Mouse (Mus musculus) embryonic facial prominence, embryonic 10.5 days (tissue): ENCODE results near the gene Clptm1l. TPM values are rescaled to one million over a fixed set of nuclear protein-coding genes. Genes with fewer than 3 reads are reported as not detected.

Source experiments
- DNase-seq: peaks from one replicate; pipeline ENCODE4 v3.0.0-alpha.2; 2017; ENCODE audit warnings: low spot score
- H3K27ac ChIP-seq: fragments of 300-500 bp; sonication (generic); replicated peaks from 2 replicates; pipeline ENCODE4 v1.5.1; 2016; ENCODE audit warnings: mild to moderate bottlenecking
- H3K27me3 ChIP-seq: fragments of 300-500 bp; sonication (generic); replicated peaks from 2 replicates; pipeline ENCODE4 v1.6.1; 2016; ENCODE audit warnings: low read depth, mild to moderate bottlenecking; ENCODE audit not compliant: poor library complexity, severe bottlenecking
- H3K36me3 ChIP-seq: fragments of 300-500 bp; sonication (generic); replicated peaks from 2 replicates; pipeline ENCODE4 v1.6.1; 2016; ENCODE audit warnings: mild to moderate bottlenecking, moderate library complexity
- H3K4me1 ChIP-seq: fragments of 300-500 bp; sonication (generic); 2 replicates; pipeline ENCODE4 v1.6.1; 2016
- H3K4me3 ChIP-seq: fragments of 300-500 bp; sonication (generic); 2 replicates; pipeline ENCODE4 v1.5.1; 2016; ENCODE audit warnings: mild to moderate bottlenecking, moderate library complexity
- H3K9me3 ChIP-seq: fragments of 300-500 bp; sonication (generic); 2 replicates; pipeline ENCODE4 v1.6.1; 2016; ENCODE audit warnings: mild to moderate bottlenecking
- WGBS: fragments of 180-500 bp; shearing (Covaris S2); methylation state at CpG from one replicate; pipeline ENCODE4 v1.1.7; 2016; 5-methylcytosine and 5-hydroxymethylcytosine counted together
- polyA plus RNA-seq: library from polyadenylated mRNA; unstranded; fragments of >200 nt; fragmentation: Nextera tagmentation; extraction: Ambion mirVana; gene quantifications from 2 replicates; pipeline ENCODE4 v1.2.1, GENCODE M21; 2016

The Clptm1l gene
- polyA plus RNA-seq, result 98.9 and 103 TPM in 2 replicates

DNA sequence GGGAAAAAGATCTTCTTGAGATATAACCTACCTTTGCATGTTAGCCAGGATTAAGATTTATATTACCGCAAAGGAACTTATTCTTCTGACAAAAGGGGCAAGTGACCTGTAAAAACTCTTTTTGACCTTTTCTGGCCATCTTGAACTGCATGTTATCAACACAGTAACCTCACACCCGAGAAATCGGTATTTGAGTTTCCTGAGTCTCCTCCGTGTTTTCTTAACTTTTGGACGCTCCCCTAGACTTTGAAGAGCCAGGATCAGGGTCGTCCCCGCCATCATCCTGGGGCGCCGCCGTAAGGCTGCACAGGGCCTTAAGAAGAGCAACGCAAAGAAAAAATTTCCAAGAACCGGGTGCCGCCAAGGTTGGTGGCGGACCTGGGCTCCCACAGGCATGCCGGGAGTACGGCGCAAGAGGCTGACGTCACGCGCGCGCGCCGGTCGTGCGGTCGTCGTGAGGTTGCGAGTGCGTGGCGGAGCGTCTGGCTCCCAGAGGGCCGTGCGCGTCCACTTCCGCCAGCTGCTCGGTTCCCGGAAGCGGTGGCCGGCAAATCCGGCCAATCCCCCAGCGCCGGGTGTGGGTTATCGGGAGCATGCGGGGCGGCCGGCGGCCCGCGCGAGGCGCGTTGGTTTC, at the start of gene Clptm1l:
Gene Clptm1l (plus strand): TSS at position 485 of the 634 bp plus-strand sequence.
- Histone ChIP-seq H3K9me3 (no peaks in the 10 kb centered on the region), H3K36me3 (peaks cover 27% of the 10 kb centered on the region), H3K27ac (peak within 1 kb of the TSS; percentile 91), H3K4me3 (peak within 1 kb of the TSS; percentile 92), H3K4me1 (peaks cover 23% of the 10 kb centered on the region), H3K27me3 (no peaks in the 10 kb centered on the region)
- WGBS, result under 1% methylated on average over 53 of the region's 53 CpGs
- DNase-seq, result peak; percentile 98

DNA sequence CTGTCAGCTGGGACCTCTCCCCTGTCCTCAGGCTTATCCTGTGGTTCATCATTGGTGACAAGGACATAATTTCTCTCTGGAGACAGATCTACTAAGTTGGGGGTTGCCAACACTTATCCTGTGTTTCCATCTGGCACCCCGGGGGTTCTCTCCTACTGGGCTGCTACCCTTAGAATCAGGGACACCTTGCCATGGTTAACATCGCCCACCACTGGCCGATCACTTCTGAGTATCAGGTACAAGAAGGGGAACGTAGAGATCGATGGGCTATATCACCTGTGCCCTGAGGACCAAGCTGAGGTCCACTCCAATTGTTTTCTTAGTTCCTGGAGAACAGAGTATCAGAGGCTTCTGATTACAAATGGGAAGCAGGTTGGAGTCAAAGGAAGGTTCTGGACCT, 39.6 kb upstream of the Clptm1l start:
- Histone ChIP-seq H3K27ac (no peak overlapping the region), H3K27me3 (no peaks in the 10 kb centered on the region), H3K9me3 (no peaks in the 10 kb centered on the region), H3K4me3 (no peak overlapping the region), H3K36me3 (no peaks in the 10 kb centered on the region), H3K4me1 (no peaks in the 10 kb centered on the region)
- WGBS, result 85% methylated on average over 5 of the region's 5 CpGs
- DNase-seq, result no peak

DNA sequence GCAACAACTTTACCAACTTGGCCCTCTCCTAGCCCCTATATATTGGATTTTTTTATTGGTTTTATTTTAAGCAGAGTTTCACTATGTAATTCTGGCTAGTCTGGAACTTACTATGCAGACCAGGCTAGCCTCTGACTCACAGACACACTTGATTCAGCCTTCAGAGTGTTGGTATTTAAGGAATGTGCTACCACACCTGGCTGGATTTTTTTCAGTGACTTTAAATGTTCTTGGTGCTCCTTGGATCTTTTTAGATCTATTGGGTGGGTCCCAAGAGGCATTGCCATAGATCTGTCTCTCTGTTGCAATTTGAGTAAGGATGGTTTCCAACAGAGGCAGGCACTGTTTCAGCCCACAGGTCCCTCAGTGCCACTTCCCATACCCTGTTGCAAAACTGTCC, 28.8 kb upstream of the Clptm1l start:
- no peak for DNase-seq
- Histone ChIP-seq H3K4me3 (no peak overlapping the region), H3K4me1 (no peaks in the 10 kb centered on the region)

DNA sequence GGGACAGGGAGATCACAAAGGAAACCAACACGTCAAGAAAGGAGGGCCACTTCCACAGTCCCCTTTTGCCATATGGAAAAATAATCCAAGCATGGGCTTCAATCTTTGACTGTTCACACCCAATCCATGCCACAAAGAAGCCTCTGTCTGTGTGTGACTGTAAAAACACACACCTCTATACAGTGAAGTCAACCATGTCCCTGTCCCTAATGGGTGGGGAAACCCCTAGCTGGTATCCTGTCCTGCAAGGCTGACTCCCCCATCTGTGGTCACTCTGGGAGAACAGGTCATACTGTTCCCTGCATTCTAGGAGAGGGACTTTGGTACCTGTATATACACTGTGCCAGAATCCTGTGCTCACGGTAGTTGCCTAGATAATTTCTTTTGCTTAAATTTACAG, 26.5 kb upstream of the Clptm1l start:
- 75% methylated on average over 2 of the region's 2 CpGs for WGBS

More for the DNA sequence above, 28.8 kb upstream of the Clptm1l start:
- no peaks in the 10 kb centered on the region for H3K9me3 ChIP-seq
- H3K36me3 ChIP-seq, result no peaks in the 10 kb centered on the region
- no peaks in the 10 kb centered on the region for H3K27me3 ChIP-seq
- no peak overlapping the region for H3K27ac ChIP-seq

DNA sequence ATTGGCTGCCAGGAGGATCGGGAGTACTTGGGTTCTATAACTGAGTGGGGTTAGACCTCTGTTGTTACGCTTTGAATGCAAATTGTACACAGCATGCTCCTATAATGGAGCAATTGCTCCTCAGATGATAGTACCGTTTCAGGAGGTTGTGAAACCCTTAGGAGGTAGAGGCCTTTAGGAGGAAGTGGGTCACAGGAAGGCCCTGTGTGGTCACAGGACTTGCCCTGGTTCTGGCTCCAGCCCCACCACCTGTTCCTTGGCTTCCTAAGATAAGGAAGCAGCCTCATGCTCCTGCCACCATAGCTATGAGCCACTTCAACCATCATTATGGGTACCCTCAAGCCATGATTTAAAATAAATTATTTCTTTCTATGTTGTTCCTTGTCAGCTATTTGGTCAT, 12.3 kb upstream of the Clptm1l start:
- DNase-seq, result no peak
- 89% methylated on average over 3 of the region's 3 CpGs for WGBS
- Histone ChIP-seq H3K4me3 (no peak overlapping the region), H3K27ac (no peak overlapping the region), H3K9me3 (no peaks in the 10 kb centered on the region), H3K27me3 (no peaks in the 10 kb centered on the region), H3K36me3 (no peaks in the 10 kb centered on the region), H3K4me1 (no peaks in the 10 kb centered on the region)

More for the DNA sequence above, 26.5 kb upstream of the Clptm1l start:
- no peaks in the 10 kb centered on the region for H3K36me3 ChIP-seq
- H3K27ac ChIP-seq, result no peak overlapping the region
- DNase-seq, result no peak
- no peaks in the 10 kb centered on the region for H3K9me3 ChIP-seq
- no peaks in the 10 kb centered on the region for H3K4me1 ChIP-seq
- H3K27me3 ChIP-seq, result no peaks in the 10 kb centered on the region
- H3K4me3 ChIP-seq, result no peak overlapping the region

DNA sequence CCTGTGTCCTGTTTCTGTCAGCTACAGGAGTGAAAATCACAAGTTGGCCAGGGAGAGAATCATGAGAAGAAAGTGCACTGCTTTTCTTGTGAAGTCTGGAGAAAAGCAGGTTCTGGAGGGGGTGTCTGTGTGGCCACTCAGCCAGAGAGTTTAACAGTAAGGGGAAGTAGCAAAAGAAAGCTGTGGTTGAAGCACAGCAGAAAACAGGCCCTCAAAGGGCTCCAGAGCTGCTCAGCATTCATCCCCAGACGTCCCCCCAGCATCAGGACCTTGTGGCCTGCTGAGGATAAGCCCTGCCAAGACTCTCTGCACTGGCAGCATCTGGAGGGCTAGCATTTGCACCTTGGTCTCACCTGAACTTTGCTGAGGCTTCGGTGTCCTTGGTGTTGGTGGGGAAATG, 11.3 kb upstream of the Clptm1l start:
- Histone ChIP-seq H3K4me3 (no peak overlapping the region), H3K27me3 (no peaks in the 10 kb centered on the region), H3K9me3 (no peaks in the 10 kb centered on the region), H3K27ac (no peak overlapping the region), H3K4me1 (no peaks in the 10 kb centered on the region), H3K36me3 (no peaks in the 10 kb centered on the region)
- 50% methylated on average over 2 of the region's 2 CpGs for WGBS
- DNase-seq, result no peak

DNA sequence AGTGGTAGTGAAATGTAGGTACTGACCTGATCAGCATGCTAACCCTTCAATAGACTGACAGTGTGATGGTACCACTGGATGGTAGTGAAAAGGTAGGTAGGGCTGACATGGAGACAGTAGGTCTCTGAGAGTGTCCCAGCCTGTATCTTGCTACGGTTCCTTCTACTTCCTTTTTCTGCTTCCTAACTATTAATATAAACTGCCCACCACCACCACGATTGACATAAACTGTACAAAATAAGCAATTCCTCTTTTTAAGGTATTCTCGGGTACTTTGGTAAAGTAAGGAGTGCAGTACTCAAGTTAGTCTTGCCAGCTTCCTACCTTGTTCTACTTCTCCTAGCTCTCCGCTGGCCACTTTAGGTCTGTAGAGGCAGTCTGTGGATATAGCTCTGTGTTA, 7.5 kb upstream of the Clptm1l start:
- no peak for DNase-seq
- H3K36me3 ChIP-seq, result no peaks in the 10 kb centered on the region
- no peaks in the 10 kb centered on the region for H3K4me1 ChIP-seq
- no peak overlapping the region for H3K27ac ChIP-seq
- no peak overlapping the region for H3K4me3 ChIP-seq
- WGBS, result 79% methylated on average over 4 of the region's 4 CpGs
- H3K27me3 ChIP-seq, result no peaks in the 10 kb centered on the region
- H3K9me3 ChIP-seq, result no peaks in the 10 kb centered on the region

DNA sequence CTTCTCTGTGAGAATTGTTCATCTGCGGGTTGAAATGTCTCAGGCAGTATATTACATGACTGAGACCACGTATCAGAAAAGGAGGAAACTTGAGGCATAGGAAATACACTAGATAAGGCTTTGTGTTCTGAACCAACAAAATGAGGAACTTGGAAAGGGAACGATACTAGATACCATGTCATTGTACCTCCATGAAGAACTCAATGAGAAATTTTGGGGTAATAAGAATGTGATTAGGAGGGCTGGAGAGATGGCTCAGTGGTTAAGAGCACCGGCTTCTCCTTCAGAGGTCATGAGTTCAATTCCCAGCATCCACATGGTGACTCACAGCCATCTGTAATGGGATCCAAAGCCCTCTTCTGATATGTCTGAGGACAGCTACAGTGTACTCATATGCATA, 3.6 kb upstream of the Clptm1l start:
- no peaks in the 10 kb centered on the region for H3K36me3 ChIP-seq
- DNase-seq, result no peak
- no peak overlapping the region for H3K27ac ChIP-seq
- H3K9me3 ChIP-seq, result no peaks in the 10 kb centered on the region
- no peaks in the 10 kb centered on the region for H3K27me3 ChIP-seq
- no peak overlapping the region for H3K4me3 ChIP-seq
- WGBS, result 79% methylated on average over 4 of the region's 4 CpGs
- peaks cover 19% of the 10 kb centered on the region for H3K4me1 ChIP-seq

DNA sequence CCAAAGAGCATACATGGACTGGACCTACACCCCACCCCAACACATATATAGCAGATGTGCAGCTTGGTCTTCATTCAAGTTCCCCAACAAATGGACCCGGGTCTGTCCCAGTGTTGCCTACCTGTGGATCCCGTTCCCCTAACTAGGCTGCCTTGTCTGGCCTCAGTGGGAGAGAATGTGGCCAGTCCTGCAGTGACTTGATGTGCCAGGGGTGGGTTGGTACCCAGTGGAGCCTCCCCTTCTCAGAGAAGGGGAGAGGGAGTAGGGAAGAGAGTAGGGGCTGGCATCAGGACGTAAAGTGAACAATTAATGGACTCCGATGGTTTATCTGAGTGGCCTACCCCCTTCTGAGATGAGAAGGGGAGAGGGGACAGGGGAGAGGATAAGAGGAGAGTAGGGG, 760 bp upstream of the Clptm1l start:
- Histone ChIP-seq H3K36me3 (peaks cover 21% of the 10 kb centered on the region), H3K27me3 (no peaks in the 10 kb centered on the region), H3K4me3 (peak overlapping the region; percentile 92), H3K4me1 (peaks cover 23% of the 10 kb centered on the region), H3K9me3 (no peaks in the 10 kb centered on the region), H3K27ac (peak overlapping the region; percentile 91; the same call in 1 of the 2 replicates)
- peak; percentile 11 for DNase-seq
- WGBS, result 53% methylated on average over 4 of the region's 4 CpGs

DNA sequence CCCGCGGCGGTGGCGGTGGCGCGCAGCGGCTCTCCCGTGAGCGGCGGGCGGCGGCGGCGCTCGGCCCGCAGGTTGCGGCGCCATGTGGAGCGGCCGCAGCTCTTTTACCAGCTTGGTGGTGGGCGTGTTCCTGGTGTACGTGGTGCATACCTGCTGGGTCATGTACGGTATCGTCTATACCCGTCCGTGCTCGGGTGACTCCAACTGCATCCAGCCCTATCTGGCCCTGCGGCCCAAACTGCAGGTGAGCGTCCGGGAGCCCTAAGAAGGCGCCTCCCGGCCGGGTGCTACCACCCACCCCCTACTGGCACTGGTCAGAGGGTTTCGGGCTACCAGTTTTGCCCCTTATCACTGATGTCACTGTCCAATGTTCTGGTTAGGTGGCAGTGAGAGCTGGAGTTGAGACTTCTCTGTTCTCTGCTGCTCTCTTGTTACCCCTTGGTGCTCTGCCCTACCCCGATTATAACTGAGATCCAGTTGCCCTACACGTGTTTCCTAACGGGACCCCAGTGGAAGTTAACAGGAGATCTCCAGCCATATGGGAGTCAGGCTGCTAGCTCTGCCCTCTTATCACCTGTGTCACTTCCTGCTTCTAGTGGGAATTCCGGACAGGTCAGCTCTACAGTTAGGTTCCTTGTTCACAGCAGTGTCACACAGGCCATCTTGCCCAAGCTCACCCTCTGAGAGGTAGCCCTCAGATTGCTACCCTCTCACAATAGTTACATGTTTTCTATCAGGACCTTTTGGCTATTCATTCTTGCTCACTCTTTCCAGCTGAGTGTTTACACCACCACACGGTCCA, 551 bp downstream of the Clptm1l start:
- Histone ChIP-seq H3K4me1 (peaks cover 23% of the 10 kb centered on the region), H3K27me3 (no peaks in the 10 kb centered on the region), H3K27ac (peak overlapping the region; percentile 91), H3K4me3 (peak overlapping the region; percentile 92), H3K36me3 (peaks cover 34% of the 10 kb centered on the region), H3K9me3 (no peaks in the 10 kb centered on the region)
- DNase-seq, result no peak
- WGBS, result 5% methylated on average over 39 of the region's 39 CpGs

DNA sequence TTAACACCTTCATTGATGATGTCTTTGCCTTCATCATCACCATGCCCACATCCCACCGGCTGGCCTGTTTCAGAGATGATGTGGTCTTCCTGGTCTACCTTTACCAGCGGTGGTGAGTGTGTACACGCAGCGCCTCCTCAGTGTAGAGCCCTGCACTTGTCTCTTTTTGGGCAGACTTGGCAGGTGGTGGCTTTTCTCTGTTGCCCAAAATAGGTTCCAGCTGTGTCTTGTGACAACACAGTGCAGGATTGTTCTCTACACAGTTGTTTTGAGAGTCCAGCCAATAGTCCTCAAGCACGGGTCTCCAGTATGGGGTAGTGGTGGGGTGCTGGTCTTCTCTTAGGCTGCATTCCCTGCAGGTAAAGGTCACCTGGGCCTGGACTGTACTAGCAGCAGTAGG, 14.6 kb downstream of the Clptm1l start:
- H3K4me1 ChIP-seq, result no peaks in the 10 kb centered on the region
- no peaks in the 10 kb centered on the region for H3K27me3 ChIP-seq
- H3K36me3 ChIP-seq, result peaks cover 89% of the 10 kb centered on the region
- 91% methylated on average over 5 of the region's 5 CpGs for WGBS
- DNase-seq, result no peak
- no peak overlapping the region for H3K4me3 ChIP-seq
- H3K9me3 ChIP-seq, result no peaks in the 10 kb centered on the region
- H3K27ac ChIP-seq, result no peak overlapping the region

DNA sequence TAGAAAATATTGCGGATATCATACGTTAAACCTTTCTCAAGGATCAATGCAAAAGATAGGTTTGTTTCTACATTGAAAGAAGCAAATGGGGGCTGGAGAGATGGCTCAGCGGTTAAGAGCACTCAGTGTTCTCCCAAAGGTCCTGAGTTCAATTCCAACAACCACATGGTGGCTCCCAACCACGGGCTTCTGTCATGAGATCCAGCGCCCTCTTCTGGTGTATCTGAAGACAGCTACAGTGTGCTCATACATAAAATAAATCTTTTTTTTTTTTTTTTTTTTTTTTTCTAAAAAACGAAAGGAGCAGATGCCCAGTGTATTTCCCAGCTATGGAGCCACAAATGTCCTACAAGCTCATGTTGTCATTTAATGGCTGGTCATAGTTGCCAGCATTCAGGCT, 16.8 kb downstream of the Clptm1l start:
- Histone ChIP-seq H3K4me1 (no peaks in the 10 kb centered on the region), H3K36me3 (peaks cover 66% of the 10 kb centered on the region), H3K9me3 (no peaks in the 10 kb centered on the region), H3K27ac (no peak overlapping the region), H3K27me3 (no peaks in the 10 kb centered on the region), H3K4me3 (no peak overlapping the region)
- WGBS, result 75% methylated on average over 6 of the region's 6 CpGs
- DNase-seq, result no peak

DNA sequence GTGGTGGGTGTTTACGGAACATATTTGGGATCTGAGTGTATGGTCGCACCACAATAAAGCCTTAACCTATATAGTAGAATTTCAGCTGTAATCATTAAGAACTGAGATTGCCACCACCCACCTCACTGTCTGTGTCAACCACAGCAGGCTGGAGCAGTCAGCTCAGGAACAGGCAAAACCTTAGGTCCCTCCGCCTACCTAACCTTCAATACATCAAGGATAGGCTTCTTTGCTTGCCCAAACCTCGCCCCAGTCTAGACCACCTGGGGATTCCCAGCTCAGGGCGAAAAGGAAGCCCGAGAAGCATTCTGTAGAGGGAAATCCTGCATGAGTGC, 22.6 kb downstream of the Clptm1l start:
- Histone ChIP-seq H3K9me3 (no peaks in the 10 kb centered on the region), H3K27ac (peak overlapping the region; percentile 90), H3K27me3 (no peaks in the 10 kb centered on the region), H3K36me3 (peaks cover 36% of the 10 kb centered on the region), H3K4me3 (peak overlapping the region; percentile 73), H3K4me1 (peaks cover 27% of the 10 kb centered on the region)
- WGBS, result 47% methylated on average over 6 of the region's 6 CpGs
- no peak for DNase-seq
